Mouse (Mus musculus) kidney, embryonic 16.5 days (tissue): ENCODE results near the gene Nom1. TPM values are rescaled to one million over a fixed set of nuclear protein-coding genes. Genes with fewer than 3 reads are reported as not detected.

ENCODE experiments used
- ATAC-seq: fragments of 200-750 bp; cut with Nextera tagmentation; 2 replicates; pipeline ENCODE4 v1.8.0; 2017; ENCODE audit warnings: moderate TSS enrichment; ENCODE audit not compliant: low FRiP score, low TSS enrichment
- H3K27ac ChIP-seq: fragments of 300-500 bp; sonication (generic); 2 replicates; pipeline ENCODE4 v1.5.1; 2014; ENCODE audit warnings: low read length
- H3K27me3 ChIP-seq: fragments of 300-500 bp; sonication (generic); 2 replicates; pipeline ENCODE4 v1.6.1; 2014; ENCODE audit warnings: low read length, control low read depth, mixed read lengths; ENCODE audit not compliant: insufficient read depth
- H3K36me3 ChIP-seq: fragments of 300-500 bp; sonication (generic); 2 replicates; pipeline ENCODE4 v1.6.1; 2014; ENCODE audit warnings: low read length, control low read depth, mixed read lengths; ENCODE audit not compliant: insufficient read depth
- H3K4me1 ChIP-seq: fragments of 300-500 bp; sonication (generic); 2 replicates; pipeline ENCODE4 v1.6.1; 2014; ENCODE audit warnings: low read length, control low read depth, mixed read lengths; ENCODE audit not compliant: insufficient read depth
- H3K4me2 ChIP-seq: fragments of 300-500 bp; sonication (generic); replicated peaks from 2 replicates; pipeline ENCODE4 v1.6.1; 2014; ENCODE audit warnings: low read depth, low read length
- H3K4me3 ChIP-seq: fragments of 300-500 bp; sonication (generic); 2 replicates; pipeline ENCODE4 v1.5.1; 2014; ENCODE audit warnings: mild to moderate bottlenecking, low read length
- H3K9ac ChIP-seq: fragments of 300-500 bp; sonication (generic); replicated peaks from 2 replicates; pipeline ENCODE4 v1.6.1; 2014; ENCODE audit warnings: low read length
- H3K9me3 ChIP-seq: fragments of 300-500 bp; sonication (generic); 2 replicates; pipeline ENCODE4 v1.6.1; 2016; ENCODE audit warnings: low read length, control low read depth
- WGBS: fragments of 180-500 bp; shearing (Covaris S2); extraction: QIAGEN DNeasy Blood & Tissue Kit; methylation state at CpG from one replicate; pipeline ENCODE4 v1.1.7; 2014; 5-methylcytosine and 5-hydroxymethylcytosine counted together
- polyA plus RNA-seq: library from polyadenylated mRNA; unstranded; fragments of >200 nt; fragmentation: Nextera tagmentation; extraction: Ambion mirVana; gene quantifications from 2 replicates; pipeline ENCODE4 v1.2.1, GENCODE M21; 2015

Nom1 gene
- polyA plus RNA-seq, 1 experiment from 2014 or later: 25.5 TPM

DNA sequence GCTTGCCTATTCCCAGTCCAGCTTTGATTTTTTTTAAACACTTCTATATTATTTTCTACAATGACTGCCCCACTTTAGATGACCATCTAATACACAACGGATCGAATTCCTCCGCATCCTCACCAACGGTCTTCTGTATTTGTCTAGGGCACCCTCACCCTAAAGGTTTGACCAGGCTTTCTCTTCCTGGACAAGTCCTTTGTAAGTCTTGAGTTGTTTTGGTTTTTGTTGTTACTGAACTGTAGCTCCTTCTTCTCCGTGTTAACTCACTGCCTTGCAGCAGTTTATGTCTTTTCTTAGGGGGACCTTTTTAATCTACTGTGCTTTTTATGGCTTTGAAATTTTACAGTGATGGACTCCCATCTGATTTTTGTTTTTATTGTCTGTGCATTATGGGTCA lies 35.8 kb downstream of the Nom1 start:
- H3K27ac ChIP-seq: no peak overlapping the region
- 12% methylated on average over 5 of the region's 5 CpGs for WGBS
- H3K4me1 ChIP-seq: peaks cover 9% of the 10 kb centered on the region
- no peak for ATAC-seq
- H3K9ac ChIP-seq: no peak overlapping the region
- no peak overlapping the region for H3K4me2 ChIP-seq
- H3K27me3 ChIP-seq: peaks cover 99% of the 10 kb centered on the region
- H3K4me3 ChIP-seq: no peak overlapping the region
- no peaks in the 10 kb centered on the region for H3K36me3 ChIP-seq
- H3K9me3 ChIP-seq: no peaks in the 10 kb centered on the region

DNA sequence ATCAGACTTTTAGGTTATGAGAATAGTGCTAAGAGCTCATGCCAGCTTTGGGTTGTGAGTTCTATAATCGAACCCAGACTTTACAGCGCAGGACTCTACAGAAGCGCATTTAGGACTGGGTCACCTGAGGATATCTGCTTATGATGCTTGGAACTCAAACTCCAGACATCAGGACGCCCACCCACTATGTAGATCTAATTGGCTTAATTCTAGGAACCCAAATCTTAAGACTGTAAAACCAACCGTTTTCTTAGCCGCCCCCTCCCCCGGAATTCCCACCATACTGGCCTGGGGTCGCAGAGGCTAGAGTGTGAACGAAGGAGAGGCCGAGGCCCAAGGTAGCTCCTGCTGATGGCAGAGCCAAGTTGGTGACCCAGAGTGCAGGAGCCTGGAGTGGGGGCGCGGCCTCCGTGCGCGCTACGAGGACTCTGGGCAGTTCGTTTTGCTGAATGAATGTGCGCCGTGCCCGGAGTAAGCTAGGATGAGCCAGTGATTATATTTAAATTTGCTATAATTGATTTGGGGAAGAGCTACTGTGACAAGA lies 36.5 kb downstream of the Nom1 start:
- Histone ChIP-seq H3K27ac (no peak overlapping the region), H3K9me3 (no peaks in the 10 kb centered on the region), H3K4me2 (no peak overlapping the region), H3K9ac (no peak overlapping the region), H3K4me1 (peaks cover 9% of the 10 kb centered on the region), H3K4me3 (no peak overlapping the region), H3K36me3 (no peaks in the 10 kb centered on the region), H3K27me3 (peaks cover 99% of the 10 kb centered on the region)
- ATAC-seq: no peak
- 3% methylated on average over 20 of the region's 20 CpGs for WGBS

DNA sequence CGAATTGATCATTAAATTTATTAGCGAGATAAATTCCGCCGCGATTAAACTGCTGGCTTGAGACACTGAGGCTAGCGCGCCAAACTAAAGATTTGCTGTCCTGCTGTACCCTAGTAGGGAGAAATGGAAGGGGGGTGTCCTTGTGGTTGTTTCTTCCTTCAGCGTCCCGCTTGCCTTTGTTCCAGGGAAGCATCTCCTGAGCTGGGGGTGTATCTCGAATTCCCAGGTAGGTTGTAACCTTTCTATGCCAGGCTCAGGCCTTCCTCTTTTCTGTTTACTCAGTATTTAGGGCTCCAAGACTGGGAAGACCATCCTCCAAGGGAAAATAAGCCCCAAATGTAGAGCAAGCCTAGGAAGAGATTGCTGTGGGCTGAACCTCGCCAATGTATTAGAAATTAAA lies 36.9 kb downstream of the Nom1 start:
- H3K27me3 ChIP-seq: peaks cover 99% of the 10 kb centered on the region
- H3K4me3 ChIP-seq: no peak overlapping the region
- H3K27ac ChIP-seq: no peak overlapping the region
- H3K9ac ChIP-seq: no peak overlapping the region
- ATAC-seq: no peak
- WGBS: 1% methylated on average over 11 of the region's 11 CpGs
- H3K4me2 ChIP-seq: no peak overlapping the region
- H3K9me3 ChIP-seq: no peaks in the 10 kb centered on the region
- no peaks in the 10 kb centered on the region for H3K36me3 ChIP-seq
- peaks cover 9% of the 10 kb centered on the region for H3K4me1 ChIP-seq

DNA sequence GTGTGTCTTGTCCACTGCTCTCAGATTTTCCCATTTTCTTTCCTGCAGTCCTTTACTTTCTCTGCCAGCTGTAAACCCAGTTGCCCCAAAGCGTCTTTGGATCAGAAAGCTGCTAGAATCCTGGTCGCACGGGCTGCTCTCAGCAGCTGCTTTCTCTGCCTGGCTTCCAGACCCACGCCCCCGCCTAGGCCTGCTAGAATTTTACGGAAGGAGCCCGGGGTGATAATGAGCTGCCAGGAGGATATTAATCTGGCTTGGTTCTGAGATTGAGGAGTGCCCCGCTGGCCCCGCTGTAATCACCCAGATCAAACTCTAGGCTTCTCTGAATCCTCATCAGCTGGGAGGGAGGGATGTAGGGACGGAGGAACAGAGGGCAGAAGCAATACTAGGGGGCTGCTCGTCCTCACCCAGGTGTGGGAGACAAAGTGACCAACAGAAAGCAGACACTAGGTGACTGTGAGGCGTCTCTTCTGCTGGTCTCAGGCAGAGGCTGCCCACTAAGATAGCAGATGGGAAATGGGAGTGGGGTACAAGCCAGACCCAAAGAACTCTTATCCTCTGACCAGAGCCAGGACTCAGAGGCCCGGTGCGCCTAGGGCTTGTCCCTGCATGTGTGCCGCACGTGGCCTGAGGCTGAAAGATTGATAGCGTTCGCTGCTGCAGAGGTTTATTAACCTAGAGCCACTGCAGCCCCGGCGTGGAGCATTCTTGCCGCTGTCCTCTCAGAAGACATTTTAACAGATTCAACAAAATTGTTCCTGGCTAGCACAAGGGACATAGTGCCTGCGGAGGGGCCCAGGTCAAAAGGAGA lies 37.6 kb downstream of the Nom1 start:
- H3K4me2 ChIP-seq: no peak overlapping the region
- under 1% methylated on average over 22 of the region's 22 CpGs for WGBS
- H3K4me1 ChIP-seq: peaks cover 9% of the 10 kb centered on the region
- no peaks in the 10 kb centered on the region for H3K36me3 ChIP-seq
- ATAC-seq: no peak
- no peak overlapping the region for H3K9ac ChIP-seq
- H3K27me3 ChIP-seq: peaks cover 99% of the 10 kb centered on the region
- no peak overlapping the region for H3K4me3 ChIP-seq
- H3K9me3 ChIP-seq: no peaks in the 10 kb centered on the region
- no peak overlapping the region for H3K27ac ChIP-seq

DNA sequence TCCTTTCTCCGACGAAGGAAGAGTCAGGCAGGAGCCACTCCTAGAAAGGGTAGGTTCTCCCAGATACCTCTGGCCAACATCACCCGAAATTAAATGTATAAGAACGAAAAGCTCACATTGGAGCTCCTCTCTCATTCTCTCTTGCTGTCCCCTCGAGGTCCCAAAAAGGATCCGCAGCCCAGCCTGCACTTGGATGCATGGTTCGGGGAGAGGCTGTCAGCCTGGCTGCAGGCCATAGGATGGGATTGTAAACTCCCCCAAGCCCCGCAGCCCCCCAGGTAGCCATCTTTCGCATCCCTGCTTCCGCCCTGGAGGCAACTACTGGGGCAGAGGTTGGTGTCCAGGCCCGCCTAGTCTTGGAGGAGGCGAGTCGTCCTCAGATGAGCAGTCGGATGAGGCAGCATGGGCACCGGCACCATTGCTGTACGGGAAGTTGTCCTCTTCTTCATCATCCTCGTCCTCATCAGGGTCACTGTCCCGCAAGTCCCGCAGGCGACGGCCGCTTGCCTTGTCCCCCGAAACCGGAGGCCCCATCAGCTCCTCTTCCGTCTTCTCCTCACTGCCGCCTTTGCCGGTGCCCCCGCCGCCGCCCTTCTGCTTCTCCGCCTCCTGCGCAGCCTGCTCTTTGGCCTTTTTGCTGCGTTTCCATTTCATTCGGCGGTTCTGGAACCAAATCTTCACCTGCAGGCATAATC lies 39.2 kb downstream of the Nom1 start:
- Histone ChIP-seq H3K9me3 (no peaks in the 10 kb centered on the region), H3K36me3 (no peaks in the 10 kb centered on the region), H3K27ac (no peak overlapping the region), H3K4me1 (peaks cover 12% of the 10 kb centered on the region), H3K4me2 (no peak overlapping the region), H3K27me3 (peaks cover 100% of the 10 kb centered on the region), H3K4me3 (no peak overlapping the region), H3K9ac (no peak overlapping the region)
- WGBS: 2% methylated on average over 35 of the region's 35 CpGs
- no peak for ATAC-seq

DNA sequence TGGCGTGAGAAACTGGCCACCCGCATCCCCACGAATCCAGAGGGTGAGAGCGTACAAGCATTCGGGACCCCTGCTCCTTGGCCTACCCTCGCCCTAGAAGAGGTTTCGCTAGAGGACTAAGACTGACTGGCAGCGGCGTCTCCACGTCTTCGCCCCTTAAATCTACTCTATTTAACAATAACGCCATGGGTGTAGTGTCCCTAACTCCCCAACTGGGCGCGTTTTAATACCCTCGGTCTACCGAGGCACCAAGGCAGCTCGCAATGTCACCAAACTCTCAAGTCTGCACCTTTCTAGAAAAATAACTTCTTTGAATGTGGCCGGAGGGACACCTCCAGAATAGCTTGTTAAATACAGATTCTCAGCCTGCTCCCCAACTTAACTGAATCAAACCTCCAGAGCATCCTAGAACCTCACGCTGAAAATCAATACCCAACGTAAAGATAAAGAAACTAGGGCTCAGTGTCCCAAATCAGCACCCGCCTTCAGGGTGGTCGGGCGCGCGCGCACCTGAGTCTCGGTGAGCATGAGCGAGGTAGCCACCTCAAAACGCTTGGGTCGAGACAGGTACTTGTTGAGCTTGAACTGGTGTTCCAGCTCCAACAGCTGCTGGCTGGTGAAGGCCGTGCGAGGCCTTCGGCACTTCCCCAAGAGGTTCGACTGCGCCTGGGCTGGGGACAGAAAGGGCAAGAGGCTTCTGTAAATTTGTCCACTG lies 39.9 kb downstream of the Nom1 start:
- Histone ChIP-seq H3K4me3 (no peak overlapping the region), H3K9ac (no peak overlapping the region), H3K4me1 (peaks cover 17% of the 10 kb centered on the region), H3K27ac (no peak overlapping the region), H3K9me3 (no peaks in the 10 kb centered on the region), H3K27me3 (peaks cover 100% of the 10 kb centered on the region), H3K36me3 (no peaks in the 10 kb centered on the region), H3K4me2 (no peak overlapping the region)
- no peak for ATAC-seq
- WGBS: 2% methylated on average over 35 of the region's 35 CpGs

DNA sequence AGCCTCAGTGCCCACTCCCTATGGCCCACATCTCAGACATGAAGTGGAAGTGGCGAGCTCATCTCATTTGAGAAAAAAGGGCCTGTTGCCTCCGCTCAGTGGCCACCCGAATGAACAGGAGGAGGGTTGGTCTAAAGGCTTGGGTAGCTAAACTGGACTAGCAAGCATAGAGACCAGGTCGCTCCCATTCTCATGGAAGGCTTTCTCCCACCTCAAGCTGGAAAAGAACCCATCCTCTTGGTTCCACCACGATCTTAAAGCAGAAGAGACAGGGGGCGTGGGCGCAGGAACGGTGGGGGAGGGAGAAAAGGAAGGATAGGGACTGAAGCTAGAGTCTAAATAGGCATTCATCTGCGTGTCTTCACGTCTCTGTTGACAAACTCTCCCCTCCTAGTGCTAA lies 40.6 kb downstream of the Nom1 start:
- H3K4me3 ChIP-seq: no peak overlapping the region
- ATAC-seq: no peak
- H3K9ac ChIP-seq: no peak overlapping the region
- no peak overlapping the region for H3K4me2 ChIP-seq
- H3K9me3 ChIP-seq: no peaks in the 10 kb centered on the region
- no peaks in the 10 kb centered on the region for H3K36me3 ChIP-seq
- peaks cover 17% of the 10 kb centered on the region for H3K4me1 ChIP-seq
- no peak overlapping the region for H3K27ac ChIP-seq
- peaks cover 100% of the 10 kb centered on the region for H3K27me3 ChIP-seq
- WGBS: 2% methylated on average over 10 of the region's 10 CpGs

DNA sequence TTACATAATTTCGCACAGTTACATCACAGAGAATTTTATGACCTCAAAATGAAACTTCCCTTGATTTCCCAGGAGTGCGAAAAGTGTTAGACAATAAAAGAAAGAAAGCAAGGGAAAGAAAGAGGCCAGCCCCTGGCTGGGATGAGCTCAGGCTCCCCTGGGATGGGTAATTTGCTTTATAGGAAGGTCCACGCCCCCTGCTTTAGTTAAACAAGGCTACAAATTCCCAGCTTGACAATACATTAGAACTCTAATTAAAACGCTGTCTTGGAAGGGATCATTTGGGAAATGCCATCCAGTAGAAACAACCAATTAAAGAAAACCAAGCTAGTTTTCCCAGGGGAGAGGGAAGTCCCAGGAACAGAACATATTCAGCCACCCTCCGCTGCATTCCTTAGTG lies 41.1 kb downstream of the Nom1 start:
- H3K4me3 ChIP-seq: no peak overlapping the region
- no peaks in the 10 kb centered on the region for H3K9me3 ChIP-seq
- no peak overlapping the region for H3K4me2 ChIP-seq
- H3K4me1 ChIP-seq: peaks cover 17% of the 10 kb centered on the region
- ATAC-seq: no peak
- 1% methylated on average over 5 of the region's 5 CpGs for WGBS
- no peak overlapping the region for H3K9ac ChIP-seq
- H3K27me3 ChIP-seq: peaks cover 100% of the 10 kb centered on the region
- no peaks in the 10 kb centered on the region for H3K36me3 ChIP-seq
- no peak overlapping the region for H3K27ac ChIP-seq

DNA sequence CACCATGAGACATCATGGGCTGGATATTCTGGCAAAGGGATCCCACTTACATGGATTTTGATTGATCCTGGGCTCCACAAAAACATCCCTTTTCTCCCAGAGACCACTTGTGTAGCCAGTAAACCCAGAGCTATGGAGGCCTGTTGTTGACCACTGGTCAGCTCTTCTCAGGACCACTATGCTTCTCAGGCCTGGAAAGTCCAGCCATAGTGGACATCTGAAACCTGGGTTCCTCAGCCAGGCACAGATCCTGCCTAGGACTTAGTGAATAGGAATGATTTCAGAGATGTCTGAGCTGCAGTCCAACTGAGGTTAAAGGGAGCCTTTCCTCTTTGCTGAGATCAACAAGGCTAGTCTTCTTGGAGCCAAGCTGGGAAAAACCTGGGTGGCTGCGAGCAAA lies 41.6 kb downstream of the Nom1 start:
- no peak overlapping the region for H3K27ac ChIP-seq
- no peaks in the 10 kb centered on the region for H3K36me3 ChIP-seq
- no peak overlapping the region for H3K4me3 ChIP-seq
- ATAC-seq: no peak
- peaks cover 100% of the 10 kb centered on the region for H3K27me3 ChIP-seq
- H3K4me1 ChIP-seq: peaks cover 17% of the 10 kb centered on the region
- 0% methylated on average over 1 of the region's 1 CpGs for WGBS
- no peaks in the 10 kb centered on the region for H3K9me3 ChIP-seq
- H3K9ac ChIP-seq: no peak overlapping the region
- no peak overlapping the region for H3K4me2 ChIP-seq
